Mouse (Mus musculus) heart, embryonic 15.5 days (tissue): ENCODE measurements at regions not wholly inside any gene's neighbourhood (a gene's known extent, or its start where the extent isn't known, plus 50 kb on each side); places are given as distances from the start of the nearest gene placed in this dataset.

Source experiments
- ATAC-seq: fragments of 200-750 bp; cut with Nextera tagmentation; replicated peaks from 2 replicates; pipeline ENCODE4 v1.8.0; 2017; ENCODE audit warnings: low read depth, moderate TSS enrichment; ENCODE audit not compliant: insufficient number of reproducible peaks, insufficient read depth, low FRiP score
- H3K27ac ChIP-seq: fragments of 300-500 bp; sonication (generic); 2 replicates; pipeline ENCODE4 v1.5.1; 2015; ENCODE audit warnings: mild to moderate bottlenecking, inconsistent platforms
- H3K27me3 ChIP-seq: fragments of 300-500 bp; sonication (generic); 2 replicates; pipeline ENCODE4 v1.6.1; 2015; ENCODE audit warnings: inconsistent platforms
- H3K36me3 ChIP-seq: fragments of 300-500 bp; sonication (generic); 2 replicates; pipeline ENCODE4 v1.6.1; 2015; ENCODE audit warnings: mild to moderate bottlenecking, inconsistent platforms
- H3K4me1 ChIP-seq: fragments of 300-500 bp; sonication (generic); replicated peaks from 2 replicates; pipeline ENCODE4 v1.6.1; 2015; ENCODE audit warnings: inconsistent platforms
- H3K4me2 ChIP-seq: fragments of 300-500 bp; sonication (generic); 2 replicates; pipeline ENCODE4 v1.6.1; 2015; ENCODE audit warnings: inconsistent platforms, mild to moderate bottlenecking, moderate library complexity
- H3K4me3 ChIP-seq: fragments of 300-500 bp; sonication (generic); 2 replicates; pipeline ENCODE4 v1.5.1; 2015; ENCODE audit warnings: mild to moderate bottlenecking, inconsistent platforms
- H3K9ac ChIP-seq: fragments of 300-500 bp; sonication (generic); 2 replicates; pipeline ENCODE4 v1.6.1; 2015; ENCODE audit warnings: mild to moderate bottlenecking, inconsistent platforms
- H3K9me3 ChIP-seq: fragments of 300-500 bp; sonication (generic); replicated peaks from 2 replicates; pipeline ENCODE4 v1.6.1; 2016; ENCODE audit warnings: inconsistent platforms
- WGBS: fragments of 180-500 bp; shearing (Covaris S2); methylation state at CpG from one replicate; pipeline ENCODE4 v1.1.7; 2015; ENCODE audit warnings: mixed read lengths; 5-methylcytosine and 5-hydroxymethylcytosine counted together

- no peak overlapping the region for H3K9ac ChIP-seq
- no peak overlapping the region for H3K4me2 ChIP-seq
- no peaks in the 10 kb centered on the region for H3K27me3 ChIP-seq
- H3K36me3 ChIP-seq, result no peaks in the 10 kb centered on the region
- H3K9me3 ChIP-seq, result no peaks in the 10 kb centered on the region
- no peak for ATAC-seq
- WGBS, result 67% methylated on average over 4 of the region's 4 CpGs
- no peaks in the 10 kb centered on the region for H3K4me1 ChIP-seq
- no peak overlapping the region for H3K27ac ChIP-seq
- H3K4me3 ChIP-seq, result no peak overlapping the region
These were observed 146.0 kb upstream of the Mpped2 start for GRCm38 (mm10) chr2:106547117-106547516.

- Histone ChIP-seq H3K27ac (no peak overlapping the region), H3K9me3 (no peaks in the 10 kb centered on the region)
- WGBS, result 79% methylated on average over 5 of the region's 5 CpGs
These were observed 139.4 kb upstream of the Mpped2 start for GRCm38 (mm10) chr2:106553666-106554065.

DNA sequence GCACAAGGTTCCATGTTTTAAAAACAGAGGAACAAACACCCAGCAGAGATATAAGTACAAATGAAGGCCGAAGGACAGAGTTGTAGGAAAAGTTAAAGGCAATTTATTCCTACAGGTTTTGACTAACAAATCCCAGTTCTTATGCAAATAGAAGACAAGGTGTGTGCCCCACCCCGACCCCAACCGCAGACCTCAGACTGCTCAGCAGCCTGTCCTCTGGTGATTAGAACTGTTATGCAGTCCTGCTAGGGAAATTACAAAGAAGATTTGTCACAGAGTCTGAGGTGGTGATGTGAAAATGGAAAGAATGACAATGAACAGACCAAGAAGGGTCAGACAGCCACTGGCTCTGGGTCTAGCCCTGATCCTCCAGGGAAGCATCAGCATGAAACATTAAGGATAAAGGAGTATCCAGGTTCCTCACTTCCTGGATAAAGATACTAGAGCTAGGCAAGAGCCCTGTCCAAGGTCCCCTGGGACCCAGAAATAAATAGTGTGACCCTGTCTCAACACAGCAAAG lies 131.4 kb upstream of the Mpped2 start:
- no peak overlapping the region for H3K4me2 ChIP-seq
- no peaks in the 10 kb centered on the region for H3K4me1 ChIP-seq

More at GRCm38 (mm10) chr2:106553666-106554065, 139.4 kb upstream of the Mpped2 start:
- H3K4me3 ChIP-seq, result no peak overlapping the region
- H3K4me1 ChIP-seq, result no peaks in the 10 kb centered on the region
- H3K27me3 ChIP-seq, result no peaks in the 10 kb centered on the region
- no peaks in the 10 kb centered on the region for H3K36me3 ChIP-seq
- ATAC-seq, result no peak
- H3K9ac ChIP-seq, result no peak overlapping the region
- H3K4me2 ChIP-seq, result no peak overlapping the region

DNA sequence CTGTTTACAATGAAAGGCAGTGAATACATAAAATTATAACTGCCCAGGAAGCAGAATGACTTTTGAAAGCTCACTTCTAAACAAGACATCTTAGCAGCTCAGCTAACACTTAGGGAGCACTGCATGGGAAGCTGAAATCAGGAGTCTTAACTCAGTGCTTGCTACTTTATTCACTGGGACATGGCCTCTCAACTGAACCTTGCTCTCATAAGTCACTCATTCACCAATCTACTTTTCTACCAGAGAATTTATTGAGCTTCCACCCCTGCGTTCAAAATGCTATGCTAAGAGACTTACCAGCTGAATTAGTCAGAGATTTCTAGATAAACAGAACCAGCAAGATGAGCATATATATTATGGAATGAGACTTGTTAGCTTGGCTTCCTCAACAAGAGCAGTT lies 122.8 kb upstream of the Mpped2 start:
- H3K27ac ChIP-seq, result no peak overlapping the region
- H3K27me3 ChIP-seq, result no peaks in the 10 kb centered on the region
- 77% methylated on average over 1 of the region's 1 CpGs for WGBS
- no peaks in the 10 kb centered on the region for H3K4me1 ChIP-seq
- no peak overlapping the region for H3K4me3 ChIP-seq
- H3K4me2 ChIP-seq, result no peak overlapping the region
- no peak for ATAC-seq
- H3K36me3 ChIP-seq, result no peaks in the 10 kb centered on the region
- H3K9me3 ChIP-seq, result no peaks in the 10 kb centered on the region
- H3K9ac ChIP-seq, result no peak overlapping the region

More for the DNA sequence above, 131.4 kb upstream of the Mpped2 start:
- WGBS, result 60% methylated on average over 3 of the region's 3 CpGs
- ATAC-seq, result no peak
- no peaks in the 10 kb centered on the region for H3K27me3 ChIP-seq
- no peaks in the 10 kb centered on the region for H3K36me3 ChIP-seq
- H3K9me3 ChIP-seq, result no peaks in the 10 kb centered on the region
- no peak overlapping the region for H3K4me3 ChIP-seq
- H3K9ac ChIP-seq, result no peak overlapping the region
- no peak overlapping the region for H3K27ac ChIP-seq

DNA sequence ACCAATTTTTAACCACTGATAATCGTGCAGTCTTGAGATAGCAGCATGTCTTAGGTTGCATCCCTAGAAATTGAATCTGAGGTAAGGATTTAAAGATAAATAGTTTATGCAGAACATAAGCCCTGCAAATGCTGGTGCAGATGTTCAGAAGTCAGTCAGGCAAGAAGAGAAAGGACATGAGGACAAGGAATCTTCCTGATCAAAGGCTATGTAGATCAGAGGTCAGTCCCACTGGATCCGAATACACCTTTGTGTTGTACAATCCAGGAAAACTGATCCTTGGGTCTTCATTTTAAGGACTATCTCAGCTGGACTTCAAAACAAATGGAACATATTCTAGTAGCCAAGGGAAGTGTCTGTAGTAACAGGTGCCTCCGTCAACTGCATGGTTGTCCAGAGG lies 121.7 kb upstream of the Mpped2 start:
- Histone ChIP-seq H3K36me3 (no peaks in the 10 kb centered on the region), H3K9ac (no peak overlapping the region), H3K4me2 (no peak overlapping the region), H3K27ac (no peak overlapping the region), H3K9me3 (no peaks in the 10 kb centered on the region), H3K27me3 (no peaks in the 10 kb centered on the region), H3K4me3 (no peak overlapping the region), H3K4me1 (no peaks in the 10 kb centered on the region)
- ATAC-seq, result no peak
- WGBS, result 86% methylated on average over 3 of the region's 3 CpGs

GRCm38 (mm10) chr2:106571913-106572312 lies 121.2 kb upstream of the Mpped2 start:
- Histone ChIP-seq H3K4me3 (no peak overlapping the region), H3K9me3 (no peaks in the 10 kb centered on the region), H3K4me2 (no peak overlapping the region), H3K27ac (no peak overlapping the region), H3K36me3 (no peaks in the 10 kb centered on the region), H3K27me3 (no peaks in the 10 kb centered on the region), H3K9ac (no peak overlapping the region), H3K4me1 (no peaks in the 10 kb centered on the region)
- WGBS, result 52% methylated on average over 2 of the region's 2 CpGs
- no peak for ATAC-seq

- Histone ChIP-seq H3K4me1 (peaks cover 9% of the 10 kb centered on the region), H3K4me2 (no peak overlapping the region), H3K4me3 (no peak overlapping the region), H3K9me3 (no peaks in the 10 kb centered on the region), H3K36me3 (no peaks in the 10 kb centered on the region), H3K27ac (no peak overlapping the region), H3K9ac (no peak overlapping the region), H3K27me3 (no peaks in the 10 kb centered on the region)
- WGBS, result 64% methylated on average over 4 of the region's 4 CpGs
- ATAC-seq, result no peak
These were observed 116.2 kb upstream of the Mpped2 start for GRCm38 (mm10) chr2:106576746-106577323.

GRCm38 (mm10) chr2:106578062-106578461 lies 115.0 kb upstream of the Mpped2 start:
- Histone ChIP-seq H3K9ac (no peak overlapping the region), H3K4me1 (peaks cover 9% of the 10 kb centered on the region), H3K27me3 (no peaks in the 10 kb centered on the region), H3K27ac (no peak overlapping the region), H3K9me3 (no peaks in the 10 kb centered on the region), H3K36me3 (no peaks in the 10 kb centered on the region), H3K4me3 (no peak overlapping the region), H3K4me2 (no peak overlapping the region)
- WGBS, result 74% methylated on average over 1 of the region's 1 CpGs
- ATAC-seq, result no peak

- Histone ChIP-seq H3K9me3 (no peaks in the 10 kb centered on the region), H3K27ac (no peak overlapping the region), H3K36me3 (no peaks in the 10 kb centered on the region), H3K4me2 (no peak overlapping the region), H3K4me1 (peaks cover 9% of the 10 kb centered on the region), H3K27me3 (no peaks in the 10 kb centered on the region), H3K4me3 (no peak overlapping the region), H3K9ac (no peak overlapping the region)
- WGBS, result 20% methylated on average over 5 of the region's 5 CpGs
- ATAC-seq, result 0 out of 2 replicates have a peak, but pooled peaks have one; percentile 47
These were observed 112.4 kb upstream of the Mpped2 start for GRCm38 (mm10) chr2:106580663-106581062.

DNA sequence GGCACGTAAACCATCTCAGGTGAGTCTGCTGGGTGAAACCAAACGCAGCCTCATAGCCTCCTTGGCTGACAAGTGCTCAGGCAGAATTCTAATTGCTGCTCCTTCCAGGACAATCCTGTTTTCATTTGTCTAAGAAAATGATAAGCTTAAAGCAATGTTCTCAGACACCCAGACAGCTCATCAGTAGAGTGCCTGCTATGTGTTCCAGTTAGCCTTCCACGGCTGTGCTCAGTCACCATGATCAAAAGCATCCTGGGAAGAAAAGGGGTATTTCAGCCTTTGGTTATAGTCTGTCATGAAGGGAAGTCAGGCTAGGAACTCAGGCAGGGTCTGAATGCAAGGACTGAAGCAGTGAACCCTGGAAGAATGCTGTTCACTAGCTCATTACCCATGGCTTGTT lies 71.8 kb upstream of the Mpped2 start:
- Histone ChIP-seq H3K9me3 (no peaks in the 10 kb centered on the region), H3K9ac (no peak overlapping the region), H3K27me3 (no peaks in the 10 kb centered on the region), H3K27ac (no peak overlapping the region), H3K36me3 (no peaks in the 10 kb centered on the region), H3K4me3 (no peak overlapping the region), H3K4me2 (no peak overlapping the region), H3K4me1 (no peaks in the 10 kb centered on the region)
- WGBS, result 78% methylated on average over 3 of the region's 3 CpGs
- ATAC-seq, result no peak

DNA sequence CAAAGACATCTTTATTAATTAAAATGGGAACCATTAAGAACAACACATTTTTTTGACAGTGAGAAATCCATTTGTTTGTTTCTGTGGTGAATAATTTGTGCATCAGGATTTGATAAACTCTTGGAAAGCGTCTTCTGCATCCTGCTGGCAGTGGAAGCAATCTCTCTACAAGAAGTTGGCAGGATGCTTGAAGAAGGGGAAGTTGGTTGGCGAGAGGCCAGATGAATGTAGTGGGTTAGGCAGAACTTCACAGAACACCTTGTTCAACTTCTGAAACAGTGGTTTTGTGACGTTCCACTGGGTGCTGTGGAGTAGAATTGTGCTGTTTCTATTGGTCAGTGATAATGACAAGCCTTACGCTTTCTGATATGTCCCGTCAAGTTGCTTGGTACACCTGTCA lies 70.7 kb upstream of the Mpped2 start:
- no peak overlapping the region for H3K4me2 ChIP-seq
- no peak for ATAC-seq
- no peak overlapping the region for H3K4me3 ChIP-seq
- H3K27ac ChIP-seq, result no peak overlapping the region
- no peak overlapping the region for H3K9ac ChIP-seq
- no peaks in the 10 kb centered on the region for H3K9me3 ChIP-seq
- H3K4me1 ChIP-seq, result no peaks in the 10 kb centered on the region
- 58% methylated on average over 5 of the region's 5 CpGs for WGBS
- H3K36me3 ChIP-seq, result no peaks in the 10 kb centered on the region
- H3K27me3 ChIP-seq, result no peaks in the 10 kb centered on the region

- Histone ChIP-seq H3K4me1 (no peaks in the 10 kb centered on the region), H3K4me3 (no peak overlapping the region), H3K9me3 (no peaks in the 10 kb centered on the region), H3K27me3 (no peaks in the 10 kb centered on the region), H3K36me3 (no peaks in the 10 kb centered on the region), H3K9ac (no peak overlapping the region), H3K27ac (no peak overlapping the region), H3K4me2 (no peak overlapping the region)
- WGBS, result 80% methylated on average over 2 of the region's 2 CpGs
- no peak for ATAC-seq
These were observed 69.4 kb upstream of the Mpped2 start for GRCm38 (mm10) chr2:106623680-106624079.
